Mouse (Mus musculus) embryonic facial prominence, embryonic 12.5 days (tissue): ENCODE measurements around the gene Cdan1. TPM values are rescaled to one million over a fixed set of nuclear protein-coding genes. Genes with fewer than 3 reads are reported as not detected.
"Not testable (repeated sequence)": the region's sequence is repeated elsewhere in the genome, so short reads cannot be mapped to it uniquely, and the experiment has no call there.

Source experiments
- ATAC-seq: fragments of 200-750 bp; cut with Nextera tagmentation; 2 replicates; pipeline ENCODE4 v1.8.0; 2017; ENCODE audit not compliant: insufficient number of reproducible peaks, insufficient read depth, low FRiP score, low TSS enrichment
- H3K27ac ChIP-seq: fragments of 300-500 bp; sonication (generic); 2 replicates; pipeline ENCODE4 v1.5.1; 2016; ENCODE audit warnings: mild to moderate bottlenecking
- H3K27me3 ChIP-seq: fragments of 300-500 bp; sonication (generic); 2 replicates; pipeline ENCODE4 v1.6.1; 2016; ENCODE audit warnings: mild to moderate bottlenecking, moderate library complexity
- H3K36me3 ChIP-seq: fragments of 300-500 bp; sonication (generic); 2 replicates; pipeline ENCODE4 v1.6.1; 2016; ENCODE audit warnings: mild to moderate bottlenecking
- H3K4me1 ChIP-seq: fragments of 300-500 bp; sonication (generic); 2 replicates; pipeline ENCODE4 v1.6.1; 2016
- H3K4me2 ChIP-seq: fragments of 300-500 bp; sonication (generic); replicated peaks from 2 replicates; pipeline ENCODE4 v1.6.1; 2016; ENCODE audit warnings: mild to moderate bottlenecking, moderate library complexity
- H3K4me3 ChIP-seq: fragments of 300-500 bp; sonication (generic); 2 replicates; pipeline ENCODE4 v1.5.1; 2016; ENCODE audit warnings: mild to moderate bottlenecking
- H3K9ac ChIP-seq: fragments of 300-500 bp; sonication (generic); 2 replicates; pipeline ENCODE4 v1.6.1; 2016; ENCODE audit warnings: mild to moderate bottlenecking, moderate library complexity
- H3K9me3 ChIP-seq: fragments of 300-500 bp; sonication (generic); 2 replicates; pipeline ENCODE4 v1.6.1; 2016; ENCODE audit warnings: mild to moderate bottlenecking, moderate library complexity
- WGBS: fragments of 180-500 bp; shearing (Covaris S2); methylation state at CpG from one replicate; pipeline ENCODE4 v1.1.7; 2016; 5-methylcytosine and 5-hydroxymethylcytosine counted together
- polyA plus RNA-seq: library from polyadenylated mRNA; unstranded; fragments of >200 nt; fragmentation: Nextera tagmentation; extraction: Ambion mirVana; gene quantifications from 2 replicates; pipeline ENCODE4 v1.2.1, GENCODE M21; 2016

Cdan1 gene
- polyA plus RNA-seq, 1 experiment from 2014 or later, result 12.1 TPM

- H3K27me3 ChIP-seq, result no peaks in the 10 kb centered on the region
- H3K36me3 ChIP-seq, result peaks cover 35% of the 10 kb centered on the region
- 89% methylated on average over 3 of the region's 3 CpGs for WGBS
- no peak overlapping the region for H3K27ac ChIP-seq
- H3K4me2 ChIP-seq, result no peak overlapping the region
- H3K9ac ChIP-seq, result no peak overlapping the region
- H3K4me1 ChIP-seq, result no peaks in the 10 kb centered on the region
- H3K4me3 ChIP-seq, result no peak overlapping the region
- H3K9me3 ChIP-seq, result no peaks in the 10 kb centered on the region
- no peak for ATAC-seq
These were observed 139.0 kb downstream of the Cdan1 start for GRCm38 (mm10) chr2:120710948-120711347.

- no peak for ATAC-seq
- H3K9me3 ChIP-seq, result no peaks in the 10 kb centered on the region
These were observed 139.8 kb downstream of the Cdan1 start for GRCm38 (mm10) chr2:120710154-120710553.

GRCm38 (mm10) chr2:120707041-120707440, 142.9 kb downstream of the Cdan1 start:
- Histone ChIP-seq H3K27me3 (no peaks in the 10 kb centered on the region), H3K9ac (no peak overlapping the region), H3K36me3 (peaks cover 5% of the 10 kb centered on the region; the same call in 1 of the 2 replicates), H3K27ac (no peak overlapping the region), H3K4me3 (no peak overlapping the region), H3K4me2 (no peak overlapping the region), H3K4me1 (no peaks in the 10 kb centered on the region), H3K9me3 (no peaks in the 10 kb centered on the region)
- no peak for ATAC-seq

More at GRCm38 (mm10) chr2:120710154-120710553, 139.8 kb downstream of the Cdan1 start:
- H3K4me1 ChIP-seq, result no peaks in the 10 kb centered on the region
- 81% methylated on average over 3 of the region's 3 CpGs for WGBS
- H3K4me2 ChIP-seq, result no peak overlapping the region
- H3K36me3 ChIP-seq, result peaks cover 32% of the 10 kb centered on the region
- no peaks in the 10 kb centered on the region for H3K27me3 ChIP-seq
- no peak overlapping the region for H3K4me3 ChIP-seq
- no peak overlapping the region for H3K27ac ChIP-seq
- H3K9ac ChIP-seq, result no peak overlapping the region

- WGBS, result 70% methylated on average over 5 of the region's 5 CpGs
- no peaks in the 10 kb centered on the region for H3K4me1 ChIP-seq
- no peaks in the 10 kb centered on the region for H3K9me3 ChIP-seq
- no peak overlapping the region for H3K4me2 ChIP-seq
- no peak overlapping the region for H3K27ac ChIP-seq
- H3K36me3 ChIP-seq, result peaks cover 2% of the 10 kb centered on the region
- no peaks in the 10 kb centered on the region for H3K27me3 ChIP-seq
- no peak overlapping the region for H3K4me3 ChIP-seq
- no peak overlapping the region for H3K9ac ChIP-seq
- ATAC-seq, result no peak
These were observed 147.3 kb downstream of the Cdan1 start for GRCm38 (mm10) chr2:120702675-120703074.

GRCm38 (mm10) chr2:120700379-120700885, 149.5 kb downstream of the Cdan1 start:
- no peaks in the 10 kb centered on the region for H3K4me1 ChIP-seq
- H3K9ac ChIP-seq, result no peak overlapping the region
- H3K4me2 ChIP-seq, result no peak overlapping the region
- H3K36me3 ChIP-seq, result peaks cover 18% of the 10 kb centered on the region
- no peaks in the 10 kb centered on the region for H3K9me3 ChIP-seq
- WGBS, result 88% methylated on average over 3 of the region's 3 CpGs
- H3K27me3 ChIP-seq, result no peaks in the 10 kb centered on the region
- ATAC-seq, result no peak
- no peak overlapping the region for H3K4me3 ChIP-seq
- H3K27ac ChIP-seq, result no peak overlapping the region

- Histone ChIP-seq H3K4me3 (no peak overlapping the region), H3K9ac (no peak overlapping the region), H3K27ac (no peak overlapping the region), H3K4me1 (no peaks in the 10 kb centered on the region), H3K27me3 (no peaks in the 10 kb centered on the region), H3K36me3 (peaks cover 33% of the 10 kb centered on the region), H3K4me2 (no peak overlapping the region), H3K9me3 (no peaks in the 10 kb centered on the region)
- no peak for ATAC-seq
- WGBS, result 80% methylated on average over 5 of the region's 5 CpGs
These were observed 152.2 kb downstream of the Cdan1 start for GRCm38 (mm10) chr2:120697767-120698166.

- H3K27me3 ChIP-seq, ATAC-seq, H3K36me3 ChIP-seq, H3K4me1 ChIP-seq, H3K9me3 ChIP-seq, H3K27ac ChIP-seq, H3K9ac ChIP-seq, H3K4me2 ChIP-seq, H3K4me3 ChIP-seq: not testable (repeated sequence)
- WGBS, result 89% methylated on average over 7 of the region's 7 CpGs
These were observed 168.8 kb downstream of the Cdan1 start for GRCm38 (mm10) chr2:120681151-120681550.

GRCm38 (mm10) chr2:120670253-120670652, 179.7 kb downstream of the Cdan1 start:
- H3K9me3 ChIP-seq, result no peaks in the 10 kb centered on the region
- no peaks in the 10 kb centered on the region for H3K27me3 ChIP-seq
- 82% methylated on average over 2 of the region's 2 CpGs for WGBS
- no peaks in the 10 kb centered on the region for H3K36me3 ChIP-seq
- no peak overlapping the region for H3K9ac ChIP-seq
- H3K4me1 ChIP-seq, result no peaks in the 10 kb centered on the region
- no peak overlapping the region for H3K27ac ChIP-seq
- no peak overlapping the region for H3K4me3 ChIP-seq
- ATAC-seq, result no peak
- no peak overlapping the region for H3K4me2 ChIP-seq

- Histone ChIP-seq H3K4me2 (no peak overlapping the region), H3K4me1 (no peaks in the 10 kb centered on the region), H3K9me3 (no peaks in the 10 kb centered on the region), H3K27me3 (no peaks in the 10 kb centered on the region), H3K9ac (no peak overlapping the region), H3K27ac (no peak overlapping the region), H3K4me3 (no peak overlapping the region), H3K36me3 (no peaks in the 10 kb centered on the region)
- no peak for ATAC-seq
- WGBS, result 90% methylated on average over 2 of the region's 2 CpGs
These were observed 182.5 kb downstream of the Cdan1 start for GRCm38 (mm10) chr2:120667446-120667845.

Other genes with a start within 250 kb of the Cdan1 start
- 28.1 and 28.7 TPM in 2 replicates for gene Haus2, start 240.7 kb downstream of the Cdan1 start, polyA plus RNA-seq
- gene Lrrc57, start 240.6 kb downstream of the Cdan1 start, polyA plus RNA-seq, result 25.1 and 28.4 TPM in 2 replicates
- gene Stard9, start 221.0 kb downstream of the Cdan1 start, polyA plus RNA-seq, result 6.3 and 6.4 TPM in 2 replicates
- 7.1 and 9.1 TPM in 2 replicates for gene Ttbk2, start 476 bp upstream of the Cdan1 start, polyA plus RNA-seq
- gene Ubr1, start 120.6 kb upstream of the Cdan1 start, polyA plus RNA-seq, result 28.5 and 29.3 TPM in 2 replicates
- 2.3 and 2.9 TPM in 2 replicates for gene Tmem62, start 126.9 kb upstream of the Cdan1 start, polyA plus RNA-seq
- gene Ccndbp1, start 158.3 kb upstream of the Cdan1 start, polyA plus RNA-seq, result 41.6 and 41.7 TPM in 2 replicates
- gene Epb42, start 186.9 kb upstream of the Cdan1 start, polyA plus RNA-seq, result 5.0 and 6.1 TPM in 2 replicates
- not detected in 2 replicates for gene Tgm5, start 235.7 kb upstream of the Cdan1 start, polyA plus RNA-seq